Mouse (Mus musculus) midbrain, embryonic 11.5 days (tissue): ENCODE measurements at regions not wholly inside any gene's neighbourhood (a gene's known extent, or its start where the extent isn't known, plus 50 kb on each side); places are given as distances from the start of the nearest gene placed in this dataset.
A peak's percentile ranks its signal among the peaks of the same experiment; 100 is the strongest.

ENCODE experiments used
- ATAC-seq: fragments of 200-750 bp; cut with Nextera tagmentation; 2 replicates; pipeline ENCODE4 v1.8.0; 2017; ENCODE audit warnings: moderate TSS enrichment, moderate library complexity; ENCODE audit not compliant: low FRiP score
- DNase-seq: peaks from one replicate; pipeline ENCODE4 v3.0.0; 2015; ENCODE audit warnings: low spot score; ENCODE audit errors: missing footprints
- H3K27ac ChIP-seq: fragments of 300-500 bp; sonication (generic); 2 replicates; pipeline ENCODE4 v1.5.1; 2014; ENCODE audit warnings: low read depth, low read length
- H3K27me3 ChIP-seq: fragments of 300-500 bp; sonication (generic); 2 replicates; pipeline ENCODE4 v1.6.1; 2014; ENCODE audit warnings: mild to moderate bottlenecking, low read length, moderate library complexity, mixed read lengths; ENCODE audit not compliant: control insufficient read depth, insufficient read depth
- H3K36me3 ChIP-seq: fragments of 300-500 bp; sonication (generic); 2 replicates; pipeline ENCODE4 v1.6.1; 2014; ENCODE audit warnings: mild to moderate bottlenecking, low read length, moderate library complexity, mixed read lengths; ENCODE audit not compliant: control insufficient read depth, insufficient read depth
- H3K4me1 ChIP-seq: fragments of 300-500 bp; sonication (generic); 2 replicates; pipeline ENCODE4 v1.6.1; 2014; ENCODE audit warnings: low read length; ENCODE audit not compliant: control insufficient read depth, insufficient read depth
- H3K4me2 ChIP-seq: fragments of 300-500 bp; sonication (generic); 2 replicates; pipeline ENCODE4 v1.6.1; 2014; ENCODE audit warnings: mild to moderate bottlenecking, moderate library complexity
- H3K4me3 ChIP-seq: fragments of 300-500 bp; sonication (generic); 2 replicates; pipeline ENCODE4 v1.5.1; 2014; ENCODE audit warnings: low read depth, low read length
- H3K9ac ChIP-seq: fragments of 300-500 bp; sonication (generic); 2 replicates; pipeline ENCODE4 v1.6.1; 2014; ENCODE audit warnings: low read length
- H3K9me3 ChIP-seq: fragments of 300-500 bp; sonication (generic); 2 replicates; pipeline ENCODE4 v1.6.1; 2016; ENCODE audit warnings: low read length; ENCODE audit not compliant: control insufficient read depth
- WGBS: fragments of 180-500 bp; shearing (Covaris S2); extraction: QIAGEN DNeasy Blood & Tissue Kit; methylation state at CpG from one replicate; pipeline ENCODE4 v1.1.7; 2014; 5-methylcytosine and 5-hydroxymethylcytosine counted together

- no peak overlapping the region for H3K9ac ChIP-seq
- no peak overlapping the region for H3K27ac ChIP-seq
- no peaks in the 10 kb centered on the region for H3K27me3 ChIP-seq
- 86% methylated on average over 8 of the region's 8 CpGs for WGBS
- ATAC-seq (no peak), DNase-seq (peak; percentile 77)
- H3K36me3 ChIP-seq: no peaks in the 10 kb centered on the region
- H3K4me2 ChIP-seq: no peak overlapping the region
- no peaks in the 10 kb centered on the region for H3K4me1 ChIP-seq
- H3K4me3 ChIP-seq: no peak overlapping the region
- no peaks in the 10 kb centered on the region for H3K9me3 ChIP-seq
Observed at GRCm38 (mm10) chr15:96874145-96874544, 174.6 kb upstream of the Slc38a2 start.

DNA sequence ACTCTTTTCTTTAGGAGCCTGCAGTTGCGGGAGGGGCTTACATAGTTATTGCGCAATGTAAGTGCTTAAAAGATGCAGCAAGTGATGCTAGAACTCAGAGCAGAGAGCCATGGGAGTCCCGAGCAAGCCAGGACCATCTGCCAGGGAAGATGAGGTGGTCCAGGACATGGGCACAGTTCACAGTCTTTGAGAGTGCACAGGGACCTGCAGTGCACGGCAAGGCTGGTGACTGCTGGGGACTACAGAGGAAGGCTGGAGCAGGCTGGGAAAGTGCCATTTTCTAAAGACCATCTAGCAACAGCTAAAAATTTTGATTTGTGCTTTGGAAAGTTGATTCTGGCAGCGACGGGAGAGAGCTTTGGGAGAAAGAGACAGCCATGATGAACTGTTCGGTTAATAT, 174.0 kb upstream of the Slc38a2 start:
- Histone ChIP-seq H3K4me2 (no peak overlapping the region), H3K27me3 (no peaks in the 10 kb centered on the region), H3K9me3 (no peaks in the 10 kb centered on the region), H3K4me3 (no peak overlapping the region), H3K36me3 (no peaks in the 10 kb centered on the region), H3K4me1 (no peaks in the 10 kb centered on the region), H3K27ac (no peak overlapping the region), H3K9ac (no peak overlapping the region)
- DNase-seq (no peak), ATAC-seq (no peak)
- 93% methylated on average over 7 of the region's 7 CpGs for WGBS

DNA sequence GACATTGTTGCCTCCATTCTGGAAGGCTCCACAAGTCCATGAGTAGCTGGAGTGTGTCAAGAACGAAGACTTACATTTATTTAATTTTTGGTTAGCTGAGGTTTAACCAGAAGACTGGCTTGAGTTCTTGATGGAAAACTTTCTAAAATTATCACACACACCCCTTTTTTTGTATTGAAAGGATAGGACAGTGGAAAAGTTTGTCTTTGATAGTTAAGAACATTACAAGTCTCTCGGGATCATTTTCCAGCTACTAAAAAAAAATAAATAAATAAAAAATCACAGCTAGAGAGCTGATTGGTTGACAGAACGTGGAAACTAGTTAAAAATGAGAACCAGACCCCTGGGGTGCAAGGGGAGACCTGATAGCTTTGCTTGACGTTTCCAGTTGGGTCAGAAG, 173.6 kb upstream of the Slc38a2 start:
- DNase-seq: peak; percentile 62
- H3K4me1 ChIP-seq: no peaks in the 10 kb centered on the region
- WGBS: 73% methylated on average over 4 of the region's 4 CpGs

GRCm38 (mm10) chr15:96867701-96868100, 168.2 kb upstream of the Slc38a2 start:
- Histone ChIP-seq H3K9ac (no peak overlapping the region), H3K27ac (no peak overlapping the region), H3K4me1 (no peaks in the 10 kb centered on the region), H3K4me2 (no peak overlapping the region), H3K36me3 (no peaks in the 10 kb centered on the region), H3K9me3 (no peaks in the 10 kb centered on the region), H3K27me3 (no peaks in the 10 kb centered on the region), H3K4me3 (no peak overlapping the region)
- ATAC-seq (no peak), DNase-seq (peak; percentile 75)
- WGBS: 93% methylated on average over 7 of the region's 7 CpGs

More for the DNA sequence above, 173.6 kb upstream of the Slc38a2 start:
- H3K9me3 ChIP-seq: no peaks in the 10 kb centered on the region
- no peak for ATAC-seq
- no peaks in the 10 kb centered on the region for H3K36me3 ChIP-seq
- H3K27ac ChIP-seq: no peak overlapping the region
- no peak overlapping the region for H3K4me3 ChIP-seq
- no peak overlapping the region for H3K4me2 ChIP-seq
- H3K9ac ChIP-seq: no peak overlapping the region
- no peaks in the 10 kb centered on the region for H3K27me3 ChIP-seq

DNA sequence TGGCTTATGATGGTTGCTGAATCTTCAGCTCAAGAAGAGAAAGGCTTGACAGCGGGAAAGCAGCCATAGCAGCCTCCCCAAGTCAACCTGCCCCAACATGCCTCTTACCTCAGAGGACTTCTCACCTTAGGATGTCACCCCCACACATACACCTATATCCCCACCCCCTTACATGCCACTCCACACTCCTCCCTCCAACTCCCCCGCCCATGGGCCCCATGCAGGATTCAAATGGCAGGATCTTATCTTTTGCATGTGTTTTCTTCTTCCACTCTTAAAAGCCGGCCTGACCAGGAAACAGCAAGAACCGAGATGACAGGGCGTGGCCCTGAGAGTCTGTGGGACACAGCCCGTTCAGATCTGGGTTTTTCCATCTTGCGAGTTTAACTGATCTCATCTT, 166.4 kb upstream of the Slc38a2 start:
- no peak for DNase-seq
- Histone ChIP-seq H3K27ac (no peak overlapping the region), H3K27me3 (no peaks in the 10 kb centered on the region), H3K4me3 (no peak overlapping the region), H3K4me2 (no peak overlapping the region), H3K9me3 (no peaks in the 10 kb centered on the region), H3K36me3 (no peaks in the 10 kb centered on the region), H3K4me1 (no peaks in the 10 kb centered on the region), H3K9ac (no peak overlapping the region)
- ATAC-seq: no peak
- WGBS: 95% methylated on average over 7 of the region's 7 CpGs

DNA sequence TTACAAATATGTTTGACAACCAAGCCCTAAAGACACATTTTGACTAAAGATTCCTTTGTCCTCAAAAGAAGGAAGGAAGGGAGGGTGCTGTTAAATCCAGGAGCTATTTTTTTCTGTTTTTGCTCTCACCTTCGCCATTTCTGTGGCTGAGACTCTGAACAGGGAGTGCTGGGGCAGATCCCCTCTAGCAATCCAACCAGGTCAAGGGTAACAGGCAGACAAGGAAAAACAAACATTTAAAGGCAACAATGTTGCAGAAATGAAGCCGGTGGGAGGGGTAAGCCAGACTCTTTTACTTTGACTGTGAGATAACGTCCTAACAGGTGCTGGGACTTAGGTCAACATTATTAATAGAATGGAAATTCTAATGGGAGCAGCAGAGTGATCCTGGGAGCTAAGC, 158.2 kb upstream of the Slc38a2 start:
- 74% methylated on average over 3 of the region's 3 CpGs for WGBS
- no peak for ATAC-seq
- no peaks in the 10 kb centered on the region for H3K4me1 ChIP-seq

DNA sequence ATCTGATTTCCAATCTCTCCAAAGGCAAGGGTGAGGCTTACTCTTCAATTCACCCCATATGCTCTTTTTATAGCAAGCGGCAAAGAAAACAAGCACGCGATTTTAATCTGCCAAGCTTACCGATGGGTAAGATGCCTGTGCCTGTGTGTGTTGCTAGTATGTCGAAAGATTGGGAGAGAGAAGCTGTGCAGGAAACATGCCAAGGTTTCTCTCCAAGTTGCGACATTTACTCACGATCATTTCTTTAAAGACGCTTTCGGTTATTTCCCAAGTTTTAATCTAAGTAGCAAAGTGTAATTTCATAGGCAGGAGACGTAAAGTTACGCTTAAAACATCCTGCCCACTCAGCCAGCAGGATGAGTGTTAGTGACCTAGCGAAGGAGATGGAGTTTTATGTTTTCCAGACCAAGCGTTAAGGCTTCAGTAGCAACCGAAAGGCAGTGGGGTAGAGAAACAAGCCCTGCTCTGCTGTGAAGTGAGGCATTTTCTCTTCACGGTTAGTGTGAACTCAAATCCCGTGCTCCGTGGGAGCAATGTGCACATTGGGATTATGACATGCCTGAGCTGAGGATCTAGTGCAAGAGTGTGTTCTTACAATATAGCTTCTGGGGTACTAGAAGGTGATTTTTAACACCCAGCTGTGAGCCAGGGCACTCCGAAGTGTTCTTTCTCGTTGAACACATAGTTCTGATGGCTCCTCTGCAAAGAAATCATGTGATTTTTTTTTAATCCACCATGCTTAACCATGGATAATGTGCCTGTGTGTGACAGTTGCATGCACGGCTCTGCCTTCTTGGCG, 152.6 kb upstream of the Slc38a2 start:
- no peak overlapping the region for H3K27ac ChIP-seq
- H3K9me3 ChIP-seq: no peaks in the 10 kb centered on the region
- no peaks in the 10 kb centered on the region for H3K36me3 ChIP-seq
- H3K4me1 ChIP-seq: no peaks in the 10 kb centered on the region
- H3K9ac ChIP-seq: no peak overlapping the region
- H3K27me3 ChIP-seq: no peaks in the 10 kb centered on the region
- WGBS: 88% methylated on average over 21 of the region's 21 CpGs
- ATAC-seq: no peak
- DNase-seq: no peak
- no peak overlapping the region for H3K4me2 ChIP-seq
- H3K4me3 ChIP-seq: no peak overlapping the region

More for the DNA sequence above, 158.2 kb upstream of the Slc38a2 start:
- no peaks in the 10 kb centered on the region for H3K9me3 ChIP-seq
- no peak overlapping the region for H3K4me3 ChIP-seq
- no peaks in the 10 kb centered on the region for H3K36me3 ChIP-seq
- no peak for DNase-seq
- H3K27ac ChIP-seq: no peak overlapping the region
- H3K27me3 ChIP-seq: no peaks in the 10 kb centered on the region
- no peak overlapping the region for H3K9ac ChIP-seq
- H3K4me2 ChIP-seq: no peak overlapping the region

DNA sequence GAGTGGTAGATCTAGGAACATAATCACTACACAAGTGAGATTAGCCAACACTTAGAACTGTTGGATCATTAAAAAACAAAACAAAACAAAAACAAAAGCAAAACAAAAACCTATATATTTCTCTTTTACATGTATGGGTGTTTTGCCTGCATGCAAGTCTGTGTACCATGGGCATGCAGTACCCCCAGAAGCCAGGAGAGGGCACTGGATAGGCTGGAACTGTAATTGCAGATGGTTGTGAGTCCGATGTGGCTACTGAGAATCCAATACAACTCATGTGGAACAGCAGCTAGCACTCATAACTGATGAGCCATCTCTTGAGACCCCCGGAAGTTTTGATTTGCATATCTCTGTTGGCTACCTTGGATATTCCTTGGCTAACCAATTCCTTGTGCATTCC, 148.6 kb upstream of the Slc38a2 start:
- ATAC-seq: no peak
- no peaks in the 10 kb centered on the region for H3K9me3 ChIP-seq
- no peak for DNase-seq
- H3K4me1 ChIP-seq: no peaks in the 10 kb centered on the region
- no peak overlapping the region for H3K4me3 ChIP-seq
- no peak overlapping the region for H3K27ac ChIP-seq
- no peak overlapping the region for H3K4me2 ChIP-seq
- H3K27me3 ChIP-seq: no peaks in the 10 kb centered on the region
- no peaks in the 10 kb centered on the region for H3K36me3 ChIP-seq
- 85% methylated on average over 2 of the region's 2 CpGs for WGBS
- no peak overlapping the region for H3K9ac ChIP-seq

DNA sequence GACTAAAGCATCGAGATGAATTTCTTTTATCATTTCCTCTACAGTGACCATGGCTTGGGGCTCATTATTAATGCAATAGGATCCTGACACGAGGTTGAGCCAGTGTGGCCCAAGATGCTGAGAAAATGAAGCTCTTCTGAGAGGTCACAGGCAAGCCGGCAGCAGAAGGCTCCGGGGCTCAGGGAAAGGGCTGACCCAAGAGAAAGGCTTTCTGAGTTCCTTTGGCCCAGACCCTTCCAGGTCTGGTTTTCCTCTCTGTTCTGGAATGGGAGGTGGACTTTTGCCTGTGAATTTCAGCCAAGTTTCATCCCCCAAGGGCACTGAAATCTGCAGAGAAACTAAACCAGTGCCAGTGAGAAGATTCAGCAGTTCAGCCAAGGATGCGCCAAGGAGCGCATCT, 145.7 kb upstream of the Slc38a2 start:
- Histone ChIP-seq H3K4me3 (no peak overlapping the region), H3K4me1 (no peaks in the 10 kb centered on the region), H3K27ac (no peak overlapping the region), H3K4me2 (no peak overlapping the region), H3K9me3 (no peaks in the 10 kb centered on the region), H3K27me3 (no peaks in the 10 kb centered on the region), H3K36me3 (no peaks in the 10 kb centered on the region), H3K9ac (no peak overlapping the region)
- ATAC-seq (no peak), DNase-seq (no peak)
- 90% methylated on average over 6 of the region's 6 CpGs for WGBS
